Mouse (Mus musculus) R1 (cell line): Measurements from ENCODE around the gene Vps37d.
"Not testable (repeated sequence)": the region's sequence is repeated elsewhere in the genome, so short reads cannot be mapped to it uniquely, and the experiment has no call there.

ENCODE experiments used
- DNase-seq: peaks from one replicate; pipeline ENCODE4 v3.0.0-alpha.2; 2018; ENCODE audit warnings: low read depth, low spot score

The Vps37d gene

DNA sequence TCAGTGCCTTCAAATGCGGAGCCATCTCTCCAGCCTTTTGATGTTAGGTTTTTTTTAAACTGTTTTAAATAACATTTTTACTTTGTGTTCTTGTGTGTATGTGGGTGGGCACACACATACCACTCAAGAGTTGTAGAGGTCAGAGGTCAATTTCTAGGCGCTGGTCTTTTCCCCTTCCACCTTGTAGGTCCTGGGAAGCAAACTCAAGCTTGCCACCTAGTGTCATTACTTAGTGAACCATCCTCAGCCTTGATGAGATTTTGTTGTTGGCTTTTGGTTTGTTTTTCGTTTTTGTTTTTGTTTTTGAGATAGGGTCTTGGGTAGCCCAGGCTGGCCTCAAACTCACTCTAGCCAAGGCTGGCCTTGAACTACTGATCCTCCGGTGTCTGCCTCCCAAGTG lies 2.4 kb downstream of the Vps37d start:
- DNase-seq: peak; percentile 41

DNA sequence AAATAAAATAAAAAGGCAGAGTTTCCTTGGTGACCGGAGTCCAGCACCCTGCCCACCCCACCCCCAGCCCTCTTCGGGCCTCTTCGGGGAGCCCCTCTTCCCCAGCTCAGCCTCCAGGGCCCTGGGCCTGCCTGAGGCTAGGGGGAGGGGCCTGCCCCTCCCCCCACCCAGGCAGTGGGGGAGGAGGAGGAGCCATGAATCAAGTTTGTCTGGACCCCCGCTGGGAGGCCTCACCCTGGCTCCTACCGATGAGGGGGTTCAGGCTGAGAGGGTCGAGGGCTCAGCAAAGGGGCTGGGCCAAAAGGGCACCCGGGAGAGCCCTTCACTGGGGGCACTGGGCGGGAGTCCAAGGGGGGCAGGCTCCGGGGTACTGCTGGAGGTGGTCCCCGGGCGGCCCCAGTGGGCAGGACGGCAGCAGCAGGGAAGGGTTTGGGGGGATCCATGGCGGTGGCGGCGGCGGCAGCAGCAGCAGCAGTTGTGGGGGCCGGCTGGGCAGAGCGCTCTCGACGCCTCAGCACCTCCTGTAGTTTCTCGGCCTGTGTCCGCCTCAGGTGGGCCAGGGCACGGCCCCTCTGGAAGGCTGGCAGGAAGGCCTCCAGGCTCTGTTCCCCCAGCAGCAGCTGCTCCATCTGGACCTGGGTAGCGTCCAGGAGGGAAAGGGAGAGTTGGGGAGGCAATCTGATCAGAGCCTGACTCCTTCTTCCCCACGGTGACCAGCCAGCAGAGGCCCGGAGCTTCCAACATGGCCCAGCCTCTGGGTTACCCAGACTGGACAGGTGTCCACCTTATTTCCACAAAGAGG lies 4.5 kb downstream of the Vps37d start:
- DNase-seq: peak; percentile 57

DNA sequence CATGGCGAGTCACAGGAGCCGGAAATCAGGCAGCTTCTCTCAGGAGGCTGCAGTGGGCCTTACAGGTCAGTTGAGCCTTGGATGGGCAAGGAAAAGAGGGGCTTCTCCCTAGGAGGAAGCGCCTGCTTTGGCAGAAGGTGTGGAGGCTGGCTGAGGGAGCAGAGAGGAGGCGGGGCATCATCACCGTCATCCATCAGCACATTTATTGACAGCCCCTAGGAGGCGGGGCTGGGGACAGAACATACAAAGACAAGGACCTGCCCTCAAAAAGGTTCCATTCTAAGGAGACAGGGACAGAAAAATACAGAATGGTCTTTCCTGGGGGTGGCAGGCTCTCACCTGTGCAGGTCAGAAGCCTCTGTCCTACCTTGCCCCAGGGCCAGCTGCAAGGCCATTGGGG lies 5.3 kb downstream of the Vps37d start:
- DNase-seq: peak; percentile 92

DNA sequence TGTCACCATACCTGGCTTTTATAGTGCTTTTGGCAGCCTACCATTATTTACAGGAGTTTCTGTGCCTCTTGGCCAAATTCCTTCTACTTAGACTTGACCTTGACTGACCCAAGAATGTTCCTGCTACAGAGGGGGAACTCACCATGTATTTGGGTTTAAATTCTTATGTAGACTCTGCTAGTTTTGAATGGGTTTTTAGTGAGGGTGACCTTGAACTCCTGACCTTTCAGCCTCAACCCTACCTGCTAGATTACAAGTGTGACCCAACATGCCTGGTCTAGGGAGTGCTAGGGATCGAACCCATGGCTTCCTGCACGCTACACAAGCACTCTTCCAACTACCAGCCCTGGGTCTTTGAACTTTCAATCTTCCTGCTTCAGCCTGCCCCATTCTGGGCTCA lies 6.0 kb downstream of the Vps37d start:
- peak; percentile 87 for DNase-seq

DNA sequence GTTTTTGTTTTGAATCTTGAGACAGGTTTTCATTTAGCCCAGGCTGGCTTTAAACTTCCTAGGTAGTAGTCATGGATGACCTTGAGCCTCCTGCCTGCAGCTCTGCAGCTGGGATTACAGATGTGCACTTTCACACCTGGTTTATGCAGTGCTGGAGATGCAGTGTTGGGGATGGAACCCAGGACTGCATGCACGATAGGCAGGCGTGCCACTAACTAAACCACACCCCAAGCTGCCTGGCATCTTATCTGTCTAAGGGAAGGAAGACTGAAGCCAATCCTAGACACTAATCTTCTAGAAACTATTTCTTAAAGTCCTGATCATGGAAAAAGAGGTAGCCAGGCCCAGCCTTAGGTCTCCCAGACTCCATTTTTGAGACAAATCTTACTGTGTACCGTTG lies 7.6 kb downstream of the Vps37d start:
- DNase-seq: no peak

DNA sequence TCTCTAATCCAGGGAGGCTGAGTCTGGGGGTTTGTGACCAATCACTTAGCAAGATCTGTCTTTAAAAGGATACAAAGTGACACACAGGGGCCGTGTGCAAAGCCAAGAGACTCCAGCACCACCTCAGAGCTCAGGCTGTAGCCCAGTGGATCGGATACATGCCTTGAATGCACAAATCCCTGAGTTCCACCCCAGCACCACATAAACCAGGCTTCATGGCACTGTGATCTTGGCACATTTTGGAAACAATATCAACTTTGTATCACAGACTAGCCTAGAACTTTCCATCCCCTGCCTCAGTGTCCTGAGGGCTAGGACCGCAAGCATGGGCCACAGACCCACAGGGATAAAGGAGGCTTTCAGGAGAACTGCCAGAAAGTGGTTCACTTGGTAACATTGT lies 12.1 kb downstream of the Vps37d start:
- DNase-seq: no peak

DNA sequence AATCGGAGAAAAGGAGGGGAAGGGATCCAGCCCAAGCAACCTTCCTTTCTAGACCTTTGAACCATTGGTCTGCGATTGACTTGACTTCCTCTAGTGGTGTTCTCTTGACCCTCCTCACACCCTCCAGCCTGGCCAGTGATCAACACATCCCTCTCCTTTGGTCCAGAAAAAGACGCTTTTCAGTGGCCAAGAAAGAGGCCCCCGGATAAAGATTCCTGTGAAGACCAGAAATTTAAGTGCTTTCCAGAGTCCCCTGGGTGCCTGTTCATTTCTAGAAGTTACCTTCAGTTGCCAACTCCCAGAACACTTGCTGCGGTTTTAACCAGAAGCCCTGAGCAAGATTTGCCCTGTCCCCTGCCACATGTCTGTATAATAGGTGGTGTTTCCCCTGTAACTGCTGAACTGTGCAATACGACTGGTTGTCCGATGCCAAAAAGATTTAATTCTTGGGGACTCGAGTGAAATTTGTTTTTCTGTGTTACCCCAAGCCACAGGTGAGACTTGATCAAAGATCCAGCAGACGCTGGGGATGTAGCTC lies 13.1 kb downstream of the Vps37d start, which contains the start of gene Bud23:
Bud23 (minus strand) TSS at position 51 of the 538 bp plus-strand sequence.
- not testable (repeated sequence) for DNase-seq

DNA sequence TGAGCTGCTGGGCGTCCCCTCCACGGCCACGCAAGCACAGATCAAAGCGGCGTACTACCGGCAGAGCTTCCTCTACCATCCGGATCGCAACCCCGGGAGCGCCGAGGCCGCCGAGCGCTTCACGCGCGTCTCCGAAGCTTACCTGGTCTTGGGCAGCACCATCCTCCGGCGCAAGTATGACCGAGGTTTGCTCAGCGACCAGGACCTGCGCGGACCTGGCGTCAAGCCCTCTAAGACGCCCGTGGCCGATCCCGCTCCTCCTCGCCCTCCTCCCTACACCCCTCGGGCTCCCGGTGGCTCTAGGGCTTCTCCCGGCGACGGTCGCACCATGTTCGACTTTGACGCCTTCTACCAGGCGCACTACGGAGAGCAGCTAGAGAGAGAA lies 13.7 kb downstream of the Vps37d start:
- DNase-seq: no peak

DNA sequence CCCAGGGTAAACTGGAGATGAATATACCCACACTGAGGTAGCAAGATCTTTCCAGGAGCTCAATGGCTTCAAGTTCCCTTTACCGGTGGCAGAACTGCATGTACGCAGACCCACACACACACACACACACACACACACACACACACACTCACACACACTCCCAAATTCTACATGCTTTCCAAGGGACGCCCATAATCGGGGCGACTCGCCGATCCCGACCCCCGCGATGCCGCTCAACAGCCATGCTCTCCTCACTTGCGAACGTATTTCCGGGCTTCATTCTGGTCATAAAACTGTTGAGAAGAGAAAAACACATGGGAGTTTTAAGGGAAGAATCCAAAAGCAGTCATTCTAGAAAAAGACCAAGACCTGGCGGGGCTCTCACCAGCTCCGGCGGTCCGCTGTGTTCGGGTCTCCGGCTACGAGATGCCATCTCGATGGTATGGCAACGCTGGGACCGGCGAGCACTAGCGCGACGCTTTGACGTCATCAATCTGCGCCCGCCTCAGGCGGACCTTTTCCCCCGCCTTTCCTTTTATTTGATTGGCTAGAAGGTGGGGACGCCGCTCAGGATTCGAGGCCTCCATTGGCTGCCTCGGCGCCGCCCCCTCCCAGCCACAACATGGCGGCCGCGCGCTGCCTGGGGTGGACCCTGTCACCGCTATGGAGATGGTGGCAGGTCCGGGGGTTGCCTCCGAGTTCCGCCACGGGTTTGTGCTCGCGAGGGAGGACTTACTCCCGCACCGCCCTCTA lies 14.3 kb downstream of the Vps37d start, which contains the start of gene Dnajc30:
Dnajc30 (plus strand) TSS at position 574 of the 753 bp plus-strand sequence.
- DNase-seq: peak; percentile 98

DNA sequence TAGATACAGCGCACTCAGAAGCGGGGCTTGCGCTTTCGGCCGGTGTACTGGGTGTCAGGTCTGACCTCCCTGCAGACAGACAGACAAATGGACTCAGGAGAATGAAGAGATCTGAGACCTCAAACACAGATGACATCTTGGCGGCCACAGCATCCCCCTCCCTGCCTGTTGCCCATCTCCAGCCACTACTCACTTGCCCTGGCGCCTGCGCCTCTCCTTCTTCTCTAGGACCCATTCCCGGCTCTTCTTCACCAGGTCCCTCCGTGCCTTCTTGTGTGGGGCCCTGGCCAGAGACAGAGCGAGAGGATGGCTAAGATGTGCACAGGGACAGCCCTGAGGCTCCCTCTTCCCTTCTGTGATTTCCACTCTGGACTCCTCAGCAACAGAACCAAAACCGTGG lies 24.7 kb downstream of the Vps37d start:
- no peak for DNase-seq

DNA sequence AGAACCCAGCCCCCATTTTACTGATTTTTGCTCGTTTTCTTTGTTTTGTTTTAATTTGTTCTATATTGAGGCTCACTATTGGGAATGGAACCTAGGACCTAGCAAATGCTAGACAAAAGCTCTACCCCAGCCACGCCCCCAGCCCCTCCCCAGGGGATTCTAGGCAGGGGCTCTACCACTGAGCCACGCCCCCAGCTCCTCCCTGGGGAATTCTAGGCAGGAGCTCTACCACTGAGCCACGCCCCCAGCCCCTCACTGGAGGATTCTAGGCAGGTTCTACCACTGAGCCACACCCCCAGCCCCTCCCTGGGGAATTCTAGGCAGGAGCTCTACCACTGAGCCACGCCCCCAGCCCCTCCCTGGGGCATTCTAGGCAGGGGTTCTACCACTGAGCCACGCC lies 28.8 kb downstream of the Vps37d start:
- peak; percentile 95 for DNase-seq

DNA sequence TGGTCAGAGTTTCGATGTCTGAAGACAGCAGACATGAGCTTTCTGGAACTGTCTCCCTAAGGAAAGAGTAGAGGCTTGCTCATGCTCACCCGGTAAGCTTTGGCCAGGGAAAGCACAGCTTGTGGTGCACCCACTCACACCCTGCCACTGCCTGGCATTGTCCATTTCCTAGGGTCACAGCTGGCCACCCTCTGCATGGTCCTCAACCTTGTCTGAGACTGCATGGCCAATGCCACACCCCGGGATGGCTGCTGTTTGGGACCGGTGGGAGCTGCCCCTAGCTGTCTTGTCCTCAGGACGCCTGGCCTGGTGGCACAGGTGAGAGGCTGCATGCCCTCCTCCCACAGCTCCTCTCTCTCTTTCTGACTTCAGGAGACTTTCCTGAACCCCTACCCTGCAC lies 29.5 kb downstream of the Vps37d start:
- no peak for DNase-seq

DNA sequence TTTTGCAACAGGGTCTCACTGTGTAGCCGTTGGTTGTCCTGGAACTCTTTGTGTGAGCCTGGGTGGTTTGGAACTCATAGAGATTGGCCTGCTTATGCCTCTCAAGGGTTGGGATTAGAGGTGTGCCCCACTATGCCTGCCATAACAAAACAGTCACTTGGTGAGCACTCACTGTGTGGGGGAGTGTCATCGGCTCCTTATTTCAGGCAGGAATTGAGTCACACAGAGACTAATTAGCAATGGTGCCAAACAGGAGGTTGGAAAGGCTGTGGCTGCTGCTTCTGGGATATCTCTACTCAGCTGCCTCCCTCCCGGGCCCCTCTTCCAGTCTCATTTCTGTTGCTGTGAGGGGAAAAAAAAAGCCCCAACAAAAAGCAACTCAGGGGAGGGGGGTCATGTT lies 33.5 kb downstream of the Vps37d start:
- no peak for DNase-seq

DNA sequence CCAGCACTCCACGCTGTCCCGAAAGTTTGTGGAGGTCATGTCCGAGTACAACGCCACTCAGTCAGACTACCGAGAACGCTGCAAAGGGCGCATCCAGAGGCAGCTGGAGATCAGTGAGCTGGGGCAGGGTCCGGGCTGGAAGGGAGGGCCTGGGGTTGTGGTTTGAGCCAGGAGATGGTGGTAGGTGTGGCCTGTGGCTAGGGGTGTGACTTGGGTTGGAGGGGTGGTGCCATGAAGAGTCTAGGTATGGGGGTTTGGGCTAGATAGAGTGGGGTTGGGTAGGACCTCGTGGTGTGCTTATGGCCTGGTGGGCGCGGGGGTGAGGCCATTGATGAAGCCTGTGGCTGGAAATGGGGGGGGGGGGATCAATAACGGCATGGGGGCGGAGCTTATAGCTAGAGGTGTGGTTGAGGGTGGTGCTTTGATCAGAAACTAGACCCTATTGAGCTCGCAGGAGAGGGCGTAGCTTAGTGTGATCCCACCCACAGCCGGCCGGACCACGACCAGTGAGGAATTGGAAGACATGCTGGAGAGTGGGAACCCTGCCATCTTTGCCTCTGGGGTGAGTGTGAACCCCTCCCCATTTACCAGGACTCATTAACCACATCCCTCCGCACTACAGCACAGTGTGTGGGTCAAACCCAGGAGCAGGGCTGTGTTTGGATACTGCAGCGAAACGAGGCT lies 35.8 kb downstream of the Vps37d start:
- DNase-seq: peak; percentile 95

DNA sequence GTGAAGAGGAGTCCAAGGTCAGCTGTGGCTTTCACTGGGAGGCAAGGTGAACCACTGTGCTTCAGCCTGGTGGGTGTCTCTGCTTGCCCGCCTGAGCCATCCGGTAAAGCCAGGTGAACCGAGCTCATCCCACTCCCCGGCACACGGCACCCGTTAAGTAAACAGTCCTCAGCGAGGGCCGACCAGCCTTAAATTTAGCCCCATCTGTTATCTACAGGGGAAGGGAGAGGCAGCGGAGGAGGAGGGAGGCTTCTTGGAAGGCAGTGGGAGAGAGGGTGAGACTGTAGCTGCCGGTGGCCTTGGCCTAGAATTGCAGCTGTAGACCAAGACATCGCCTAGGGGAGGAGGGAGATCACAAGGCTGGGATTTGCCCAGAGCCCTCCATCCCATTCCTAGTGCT lies 37.3 kb downstream of the Vps37d start:
- DNase-seq: no peak

DNA sequence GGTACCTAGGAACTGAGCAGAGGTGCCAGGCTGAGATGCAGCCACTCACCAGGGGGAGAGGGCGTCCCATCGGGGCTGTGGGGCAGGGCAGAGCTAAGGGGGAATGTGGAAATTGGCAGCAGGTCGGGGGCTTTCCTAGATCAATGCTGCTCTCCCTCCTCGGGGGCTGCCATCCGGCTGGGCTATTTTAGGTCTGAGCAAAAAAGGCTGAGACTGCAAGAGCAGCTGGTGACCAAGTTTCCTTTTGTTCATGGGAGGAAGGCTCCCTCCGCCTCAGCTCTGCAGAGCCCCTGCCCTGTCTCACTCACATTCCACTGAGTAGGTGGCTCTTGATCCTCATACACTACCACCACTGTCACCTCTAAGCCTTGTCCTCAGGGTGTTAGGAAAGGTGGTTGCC lies 38.0 kb downstream of the Vps37d start:
- DNase-seq: no peak

DNA sequence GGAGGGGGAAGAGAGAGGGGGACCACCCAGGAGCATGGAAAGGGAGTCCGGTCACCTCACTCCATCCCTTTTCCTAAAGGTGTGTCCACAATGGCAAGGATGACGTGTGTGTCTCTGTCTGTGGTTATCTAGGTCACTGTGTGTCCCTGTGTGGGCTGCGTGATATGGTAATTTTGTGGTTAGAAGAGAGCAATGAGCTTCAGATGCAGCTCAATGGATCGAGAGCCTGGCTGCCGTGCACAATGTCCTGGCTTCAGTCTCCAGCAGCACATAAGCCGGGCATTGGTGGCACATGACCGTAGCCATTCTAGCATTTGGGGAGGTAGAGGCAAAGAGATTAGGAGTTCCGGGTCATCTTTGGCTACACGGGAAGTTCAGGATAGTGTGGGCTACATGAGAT lies 38.5 kb downstream of the Vps37d start:
- DNase-seq: no peak

DNA sequence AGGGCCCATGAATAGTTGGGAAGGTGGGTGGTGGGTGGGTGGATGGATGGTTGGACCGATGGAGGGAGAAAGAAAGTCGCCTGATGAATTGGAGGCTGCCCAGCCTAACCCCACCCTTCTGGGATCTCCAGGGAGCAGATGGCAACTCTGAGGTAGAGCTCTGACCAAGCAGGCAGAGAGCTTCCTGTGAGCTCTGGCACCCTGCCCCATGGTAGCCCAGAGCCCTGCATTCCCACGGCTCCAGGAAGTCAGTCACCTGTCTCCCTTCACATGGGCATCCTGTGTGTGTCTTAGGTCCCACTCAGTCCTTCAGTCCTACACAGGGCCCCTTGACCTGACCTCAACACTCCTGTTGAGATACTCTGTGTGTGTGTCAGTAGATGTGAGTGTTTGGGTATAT lies 40.1 kb downstream of the Vps37d start:
- DNase-seq: no peak

DNA sequence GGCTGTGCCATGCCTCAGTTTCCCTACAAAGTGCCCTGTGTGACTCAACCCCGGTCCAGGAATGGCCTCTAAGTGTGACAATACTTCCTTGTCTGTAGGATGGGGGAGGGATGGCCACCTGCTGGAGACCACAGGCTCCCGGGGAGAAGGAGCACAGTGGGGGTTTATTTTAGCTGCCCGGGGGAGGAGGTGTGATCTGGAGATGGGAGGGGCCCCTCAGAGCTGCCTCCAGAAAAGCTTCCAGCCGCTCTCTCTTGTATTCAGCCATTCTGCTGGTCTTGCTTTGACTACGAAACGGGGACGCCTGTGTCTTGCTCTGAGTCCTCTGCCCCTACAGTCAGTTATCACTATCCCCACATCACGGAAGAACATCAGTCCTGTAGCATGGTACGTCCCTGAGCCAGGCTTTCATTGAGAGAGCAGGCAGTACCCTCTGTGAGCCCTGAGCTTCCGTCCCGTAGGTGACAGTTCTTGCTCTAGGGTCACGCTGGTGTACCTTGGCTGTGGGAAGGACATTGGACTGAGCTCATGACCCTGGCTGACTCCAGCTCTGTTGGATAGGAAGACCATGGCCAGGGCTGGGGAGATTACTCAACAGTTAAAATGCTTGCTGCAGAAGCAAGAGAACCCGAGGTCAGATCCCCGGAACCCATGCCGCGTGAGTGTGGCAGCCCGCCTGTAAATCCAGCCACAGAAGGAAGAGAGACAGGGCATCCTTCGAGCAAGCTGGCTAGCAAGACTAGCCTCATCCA lies 42.3 kb downstream of the Vps37d start:
- DNase-seq: no peak

DNA sequence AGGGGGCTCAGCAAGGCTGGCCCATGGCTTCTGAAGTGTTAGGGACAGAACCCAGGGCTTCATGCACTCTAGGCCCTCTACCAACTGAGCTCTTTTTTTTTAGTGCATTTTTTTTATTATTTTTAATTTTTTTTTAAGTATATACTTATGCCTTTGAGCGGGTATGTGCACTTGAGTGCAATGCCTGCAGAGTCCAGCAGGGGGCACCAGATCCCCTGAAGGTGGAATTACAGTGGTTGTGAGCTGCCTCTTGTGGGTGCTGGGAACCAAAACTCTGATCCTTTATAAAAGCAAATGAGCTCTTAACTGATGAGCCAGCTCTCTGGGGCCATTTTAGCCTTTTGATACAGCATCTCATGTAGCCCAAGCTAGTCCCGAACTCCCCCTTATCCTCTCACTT lies 43.5 kb downstream of the Vps37d start:
- DNase-seq: peak; percentile 47

DNA sequence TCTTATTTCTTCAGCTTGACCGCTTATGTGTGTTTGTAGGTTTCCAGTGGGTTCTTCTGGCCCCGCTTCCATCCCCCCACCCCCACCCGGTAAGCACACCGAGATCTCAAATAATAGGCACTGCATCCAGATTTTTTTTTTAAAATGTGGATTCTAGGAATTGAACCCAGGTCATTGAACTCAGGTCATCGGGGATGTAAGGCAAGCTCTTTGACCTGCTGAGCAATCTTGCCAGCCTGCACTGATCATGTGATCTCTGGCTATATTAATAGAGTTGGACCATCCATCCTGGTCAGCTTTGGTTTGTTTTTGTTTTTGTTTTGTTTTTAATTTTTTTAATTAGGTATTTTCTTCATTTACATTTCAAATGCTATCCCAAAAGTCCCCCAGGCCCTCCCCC lies 45.5 kb downstream of the Vps37d start:
- no peak for DNase-seq
